Mouse (Mus musculus) midbrain, postnatal 0 days (tissue): ENCODE results near the gene Ndc1. TPM values are rescaled to one million over a fixed set of nuclear protein-coding genes. Genes with fewer than 3 reads are reported as not detected.

ENCODE experiments used
- ATAC-seq: fragments of 200-750 bp; cut with Nextera tagmentation; 2 replicates; pipeline ENCODE4 v1.8.0; 2017; ENCODE audit warnings: moderate number of reproducible peaks, mild to moderate bottlenecking, moderate TSS enrichment, moderate library complexity; ENCODE audit not compliant: low FRiP score
- DNase-seq: peaks from one replicate; pipeline ENCODE4 v3.0.0-alpha.2; 2015; ENCODE audit warnings: low spot score
- H3K27ac ChIP-seq: fragments of 300-500 bp; sonication (generic); 2 replicates; pipeline ENCODE4 v1.5.1; 2014; ENCODE audit warnings: low read depth, mild to moderate bottlenecking, low read length, mixed read lengths
- H3K27me3 ChIP-seq: fragments of 300-500 bp; sonication (generic); 2 replicates; pipeline ENCODE4 v1.6.1; 2014; ENCODE audit warnings: low read length, control low read depth, mixed read lengths; ENCODE audit not compliant: insufficient read depth
- H3K36me3 ChIP-seq: fragments of 300-500 bp; sonication (generic); 2 replicates; pipeline ENCODE4 v1.6.1; 2014; ENCODE audit warnings: low read length, control low read depth, mixed read lengths; ENCODE audit not compliant: insufficient read depth
- H3K4me1 ChIP-seq: fragments of 300-500 bp; sonication (generic); 2 replicates; pipeline ENCODE4 v1.6.1; 2014; ENCODE audit warnings: mild to moderate bottlenecking, control low read depth, antibody characterized with exemption, low read length, mixed read lengths; ENCODE audit not compliant: insufficient read depth
- H3K4me2 ChIP-seq: fragments of 300-500 bp; sonication (generic); 2 replicates; pipeline ENCODE4 v1.6.1; 2014; ENCODE audit warnings: low read depth, mild to moderate bottlenecking, low read length, mixed read lengths; ENCODE audit not compliant: poor library complexity, severe bottlenecking
- H3K4me3 ChIP-seq: fragments of 300-500 bp; sonication (generic); 2 replicates; pipeline ENCODE4 v1.5.1; 2014; ENCODE audit warnings: low read depth, mild to moderate bottlenecking, low read length, moderate library complexity
- H3K9ac ChIP-seq: fragments of 300-500 bp; sonication (generic); replicated peaks from 2 replicates; pipeline ENCODE4 v1.6.1; 2014; ENCODE audit warnings: mild to moderate bottlenecking, low read length, moderate library complexity, mixed read lengths; ENCODE audit not compliant: poor library complexity, severe bottlenecking
- H3K9me3 ChIP-seq: fragments of 300-500 bp; sonication (generic); 2 replicates; pipeline ENCODE4 v1.6.1; 2016; ENCODE audit warnings: low read length, control low read depth
- CTCF ChIP-seq: IDR thresholded peaks from 2 replicates; pipeline ENCODE4 v1.5.1; 2016; ENCODE audit warnings: antibody characterized with exemption, mild to moderate bottlenecking
- WGBS: fragments of 180-500 bp; shearing (Covaris S2); extraction: QIAGEN DNeasy Blood & Tissue Kit; methylation state at CpG from one replicate; pipeline ENCODE4 v1.1.7; 2014; 5-methylcytosine and 5-hydroxymethylcytosine counted together
- microRNA-seq: library from miRNA; unstranded; fragments of <30 nt; microRNA quantifications from one replicate; pipeline ENCODE4, GENCODE M21; 2016; ENCODE audit warnings: borderline number of aligned reads
- polyA plus RNA-seq: library from polyadenylated mRNA; unstranded; fragments of >200 nt; fragmentation: Nextera tagmentation; extraction: Ambion mirVana; gene quantifications from 2 replicates; pipeline ENCODE4 v1.2.1, GENCODE M21; 2015
- total RNA-seq: library from RNA; depleted of rRNA; stranded (reverse); fragments of >200 nt; gene quantifications from 2 replicates; pipeline ENCODE4 v1.2.3, GENCODE M21; 2014; rRNA removed

Gene Ndc1
- total and polyA plus RNA-seq, 2 experiments from 2014 or later: 21.5 to 36.8 TPM

GRCm38 (mm10) chr4:107458907-107459306, 91.3 kb downstream of the Ndc1 start:
- no peak for TF ChIP-seq CTCF
- no peaks in the 10 kb centered on the region for H3K4me1 ChIP-seq
- WGBS: 90% methylated on average over 17 of the region's 17 CpGs
- no peak overlapping the region for H3K27ac ChIP-seq
- H3K9me3 ChIP-seq: no peaks in the 10 kb centered on the region
- no peaks in the 10 kb centered on the region for H3K36me3 ChIP-seq
- DNase-seq (no peak), ATAC-seq (no peak)
- H3K9ac ChIP-seq: no peak overlapping the region
- no peak overlapping the region for H3K4me3 ChIP-seq
- no peaks in the 10 kb centered on the region for H3K27me3 ChIP-seq
- H3K4me2 ChIP-seq: no peak overlapping the region

- H3K27me3 ChIP-seq: no peaks in the 10 kb centered on the region
- H3K9ac ChIP-seq: no peak overlapping the region
- H3K4me2 ChIP-seq: no peak overlapping the region
- H3K36me3 ChIP-seq: no peaks in the 10 kb centered on the region
- H3K4me1 ChIP-seq: no peaks in the 10 kb centered on the region
- no peak for DNase-seq
- H3K9me3 ChIP-seq: no peaks in the 10 kb centered on the region
- ATAC-seq: no peak
- H3K4me3 ChIP-seq: no peak overlapping the region
- no peak overlapping the region for H3K27ac ChIP-seq
- WGBS: 83% methylated on average over 2 of the region's 2 CpGs
- TF ChIP-seq CTCF: no peak
Measured at GRCm38 (mm10) chr4:107459461-107459860, 91.9 kb downstream of the Ndc1 start.

GRCm38 (mm10) chr4:107460468-107460867, 92.9 kb downstream of the Ndc1 start:
- WGBS: 79% methylated on average over 11 of the region's 11 CpGs

More at GRCm38 (mm10) chr4:107460468-107460867, 92.9 kb downstream of the Ndc1 start:
- Histone ChIP-seq H3K27me3 (no peaks in the 10 kb centered on the region), H3K4me3 (no peak overlapping the region), H3K9ac (no peak overlapping the region), H3K4me2 (no peak overlapping the region), H3K9me3 (no peaks in the 10 kb centered on the region), H3K4me1 (no peaks in the 10 kb centered on the region), H3K36me3 (no peaks in the 10 kb centered on the region), H3K27ac (no peak overlapping the region)
- ATAC-seq: no peak
- DNase-seq: no peak
- TF ChIP-seq CTCF: no peak

Small RNAs within 50 kb of the gene (microRNA-seq; reads per million reads assigned to microRNA genes)
- gene Gm24804: not detected

Other genes with a start within 250 kb of the Ndc1 start
- gene Tmem59, start 189.4 kb upstream of the Ndc1 start, total RNA-seq: 127 and 153 TPM in 2 replicates
- 338 and 347 TPM in 2 replicates for gene Tmem59, start 189.4 kb upstream of the Ndc1 start, polyA plus RNA-seq
- 8.1 and 12.1 TPM in 2 replicates for gene Tceanc2, start 188.7 kb upstream of the Ndc1 start, total RNA-seq
- 21.3 and 33.4 TPM in 2 replicates for gene Tceanc2, start 188.7 kb upstream of the Ndc1 start, polyA plus RNA-seq
- gene Ldlrad1, start 158.6 kb upstream of the Ndc1 start, total RNA-seq: not detected in 2 replicates
- gene Ldlrad1, start 158.6 kb upstream of the Ndc1 start, polyA plus RNA-seq: not detected in 2 replicates
- gene Lrrc42, start 114.3 kb upstream of the Ndc1 start, total RNA-seq: 15.0 and 16.3 TPM in 2 replicates
- gene Lrrc42, start 114.3 kb upstream of the Ndc1 start, polyA plus RNA-seq: 35.5 and 36.3 TPM in 2 replicates
- gene Hspb11, start 114.2 kb upstream of the Ndc1 start, total RNA-seq: 10.6 and 12.8 TPM in 2 replicates
- 29.7 and 33.2 TPM in 2 replicates for gene Hspb11, start 114.2 kb upstream of the Ndc1 start, polyA plus RNA-seq
- gene Dio1, start 60.6 kb upstream of the Ndc1 start, total RNA-seq: not detected in 2 replicates
- not detected in 2 replicates for gene Dio1, start 60.6 kb upstream of the Ndc1 start, polyA plus RNA-seq
- gene Yipf1, start 53.4 kb upstream of the Ndc1 start, total RNA-seq: 53.3 and 58.5 TPM in 2 replicates
- 58.9 and 60.8 TPM in 2 replicates for gene Yipf1, start 53.4 kb upstream of the Ndc1 start, polyA plus RNA-seq
- 1.4 and 1.8 TPM in 2 replicates for gene Glis1, start 66.8 kb downstream of the Ndc1 start, total RNA-seq
- gene Glis1, start 66.8 kb downstream of the Ndc1 start, polyA plus RNA-seq: 1.5 and 2.1 TPM in 2 replicates